Mouse (Mus musculus) lung, adult 2 months (tissue): ENCODE data around the gene Cyb561. TPM values are rescaled to one million over a fixed set of nuclear protein-coding genes. Genes with fewer than 3 reads are reported as not detected.

Experiments
- DNase-seq: peaks from one replicate; pipeline ENCODE4 v3.0.0; 2022
- H3K4me1 ChIP-seq: fragments of 200-500 bp; 2 replicates; pipeline ENCODE4 v1.6.1; 2011; ENCODE audit warnings: low read length; ENCODE audit not compliant: control insufficient read depth, insufficient read depth
- H3K4me3 ChIP-seq: fragments of 200-500 bp; replicated peaks from 2 replicates; pipeline ENCODE3; 2011; ENCODE audit warnings: low read depth, mild to moderate bottlenecking, control low read depth, low read length; ENCODE audit errors: extremely low read depth
- CTCF ChIP-seq: fragments of 200-500 bp; IDR thresholded peaks from 2 replicates; pipeline ENCODE4 v1.5.1; 2011; ENCODE audit warnings: mild to moderate bottlenecking, low read length, control low read depth; ENCODE audit not compliant: insufficient read depth
- POLR2A ChIP-seq: fragments of 200-500 bp; IDR thresholded peaks from 2 replicates; pipeline ENCODE4 v1.6.1; 2011; ENCODE audit warnings: low read depth, mild to moderate bottlenecking, control low read depth, low read length, borderline replicate concordance; ENCODE audit errors: extremely low read depth
- WGBS: fragments of 180-500 bp; shearing (Covaris S2); methylation state at CpG from one replicate; pipeline ENCODE4 v1.1.7; 2018; 5-methylcytosine and 5-hydroxymethylcytosine counted together
- polyA plus RNA-seq: library from polyadenylated mRNA; depleted of rRNA; stranded (reverse); fragments of >200 nt; gene quantifications from 2 replicates; pipeline ENCODE4 v1.2.3, GENCODE M21; 2012

The Cyb561 gene
- polyA plus RNA-seq, 1 experiment = 102 TPM

GRCm38 (mm10) chr11:105975050-105975449, 21.9 kb upstream of the Cyb561 start:
- 45% methylated on average over 3 of the region's 3 CpGs for WGBS
- peaks cover 22% of the 10 kb centered on the region for H3K4me1 ChIP-seq
- no peak overlapping the region for H3K4me3 ChIP-seq
- DNase-seq = no peak
- TF ChIP-seq POLR2A (no peak), CTCF (no peak)

GRCm38 (mm10) chr11:105974593-105974992, 21.5 kb upstream of the Cyb561 start:
- no peak for DNase-seq
- peaks cover 22% of the 10 kb centered on the region for H3K4me1 ChIP-seq
- no peak overlapping the region for H3K4me3 ChIP-seq
- TF ChIP-seq POLR2A (no peak), CTCF (no peak)
- WGBS = 89% methylated on average over 6 of the region's 6 CpGs

- DNase-seq = peak; percentile 71
- peak overlapping the region; percentile 93 for H3K4me3 ChIP-seq
Measured at GRCm38 (mm10) chr11:105969516-105969915, 16.4 kb upstream of the Cyb561 start.

DNA sequence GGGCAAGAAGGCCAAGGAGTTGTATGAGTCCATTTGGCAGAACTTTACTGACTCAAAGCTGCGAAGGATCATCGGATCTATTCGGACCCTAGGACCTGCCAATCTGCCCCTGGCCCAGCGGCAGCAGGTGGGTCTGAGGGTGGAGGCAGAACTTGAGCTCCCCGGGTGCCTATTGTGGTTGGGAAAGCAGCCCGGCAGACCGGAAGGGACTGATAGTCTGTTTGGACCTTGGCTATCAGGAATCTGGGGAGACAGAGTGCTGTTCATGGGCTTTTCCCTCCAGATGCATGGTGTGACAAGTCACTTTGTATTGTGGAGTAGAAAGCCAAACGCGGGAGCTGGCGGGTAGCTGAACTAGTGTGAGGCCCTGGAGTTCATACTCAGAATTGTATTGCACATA, 15.8 kb upstream of the Cyb561 start:
- peak overlapping the region; percentile 93 for H3K4me3 ChIP-seq
- DNase-seq = no peak

More at GRCm38 (mm10) chr11:105969516-105969915, 16.4 kb upstream of the Cyb561 start:
- 5% methylated on average over 1 of the region's 1 CpGs for WGBS
- TF ChIP-seq POLR2A (no peak), CTCF (peak; percentile 83)
- peaks cover 10% of the 10 kb centered on the region for H3K4me1 ChIP-seq

GRCm38 (mm10) chr11:105967741-105968574, 14.8 kb upstream of the Cyb561 start, which contains the start of gene Ace:
Ace (plus strand) TSS chr11:105967945.
- no peak for TF ChIP-seq CTCF
- peak; percentile 74 for TF ChIP-seq POLR2A
- peak; percentile 38 for DNase-seq
- under 1% methylated on average over 76 of the region's 76 CpGs for WGBS
- peaks cover 6% of the 10 kb centered on the region for H3K4me1 ChIP-seq
- H3K4me3 ChIP-seq = peak within 1 kb of the TSS; percentile 93

More for the DNA sequence above, 15.8 kb upstream of the Cyb561 start:
- 35% methylated on average over 10 of the region's 10 CpGs for WGBS
- H3K4me1 ChIP-seq = peaks cover 7% of the 10 kb centered on the region
- no peak for TF ChIP-seq CTCF
- TF ChIP-seq POLR2A = no peak

DNA sequence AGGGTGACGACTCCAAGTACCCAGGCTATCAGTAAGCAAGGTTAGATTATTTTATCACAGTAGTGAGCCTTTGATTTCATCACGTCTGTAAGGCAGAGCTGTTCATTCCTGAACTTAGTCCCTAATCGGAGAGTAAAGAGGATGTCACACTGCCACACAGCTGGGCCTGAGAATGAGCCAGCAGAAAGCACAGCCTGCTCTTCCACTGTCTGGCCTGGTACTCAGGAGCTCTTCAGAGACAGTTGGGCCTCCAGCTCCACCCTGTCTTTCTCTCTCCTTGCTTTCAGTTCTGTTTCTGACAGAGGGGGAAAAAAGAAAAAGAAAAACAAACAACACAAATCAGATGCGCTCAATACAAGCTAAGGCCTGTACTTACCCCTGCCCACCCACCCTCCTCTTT, 13.2 kb upstream of the Cyb561 start:
- TF ChIP-seq POLR2A (no peak), CTCF (no peak)
- no peak for DNase-seq
- Histone ChIP-seq H3K4me3 (no peak overlapping the region), H3K4me1 (peaks cover 3% of the 10 kb centered on the region)
- WGBS = 70% methylated on average over 4 of the region's 4 CpGs

DNA sequence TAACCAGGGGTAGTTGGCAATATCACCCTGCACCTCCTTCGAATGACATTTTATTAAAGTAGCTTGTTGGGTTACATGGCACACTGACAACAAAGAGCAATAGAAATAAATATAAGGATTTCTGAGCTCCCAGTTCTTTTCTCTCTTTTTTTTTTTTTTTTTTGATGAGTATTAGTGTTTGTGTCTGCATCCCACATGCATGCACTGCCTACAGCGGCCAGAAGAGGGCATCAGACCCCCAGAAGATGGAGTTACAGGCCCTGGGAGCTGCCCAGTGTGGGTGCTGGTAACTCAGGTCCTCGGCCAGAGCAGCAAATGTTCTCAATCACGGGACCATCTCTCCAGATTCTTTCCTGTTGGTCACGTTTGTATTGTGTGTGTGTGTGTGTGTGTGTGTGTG, 11.6 kb upstream of the Cyb561 start:
- Histone ChIP-seq H3K4me1 (peaks cover 7% of the 10 kb centered on the region), H3K4me3 (no peak overlapping the region)
- TF ChIP-seq POLR2A (no peak), CTCF (peak; percentile 7; the same call in 1 of the 2 replicates)
- no peak for DNase-seq
- WGBS = 59% methylated on average over 5 of the region's 5 CpGs

DNA sequence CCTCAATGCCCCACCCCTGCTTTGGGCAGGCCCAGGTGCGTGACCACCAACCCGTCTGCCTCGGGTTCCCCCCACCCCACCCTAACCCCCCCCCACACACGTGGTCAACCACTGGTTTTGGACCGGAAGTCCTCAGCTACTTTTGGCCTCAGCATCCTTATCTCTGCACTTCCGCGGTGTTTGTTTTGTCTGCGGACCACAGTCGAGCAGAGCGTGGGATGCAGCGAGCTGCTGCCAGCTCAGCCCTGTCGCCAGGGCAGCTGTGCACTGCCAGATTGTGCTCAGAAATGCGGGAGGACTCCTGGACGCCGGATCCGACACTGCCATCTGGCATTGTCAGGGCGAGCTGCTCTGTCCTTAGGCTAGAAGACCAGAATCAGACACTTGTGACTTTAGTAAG, 6.2 kb upstream of the Cyb561 start:
- 2% methylated on average over 17 of the region's 17 CpGs for WGBS
- TF ChIP-seq POLR2A = peak; percentile 52; the same call in 1 of the 2 replicates
- no peak for TF ChIP-seq CTCF
- no peak for DNase-seq
- Histone ChIP-seq H3K4me3 (no peak overlapping the region), H3K4me1 (peaks cover 11% of the 10 kb centered on the region)

- Histone ChIP-seq H3K4me3 (no peak overlapping the region), H3K4me1 (peaks cover 12% of the 10 kb centered on the region)
- TF ChIP-seq POLR2A (no peak), CTCF (no peak)
- WGBS = 17% methylated on average over 1 of the region's 1 CpGs
- no peak for DNase-seq
Measured at GRCm38 (mm10) chr11:105958566-105958965, 5.4 kb upstream of the Cyb561 start.

DNA sequence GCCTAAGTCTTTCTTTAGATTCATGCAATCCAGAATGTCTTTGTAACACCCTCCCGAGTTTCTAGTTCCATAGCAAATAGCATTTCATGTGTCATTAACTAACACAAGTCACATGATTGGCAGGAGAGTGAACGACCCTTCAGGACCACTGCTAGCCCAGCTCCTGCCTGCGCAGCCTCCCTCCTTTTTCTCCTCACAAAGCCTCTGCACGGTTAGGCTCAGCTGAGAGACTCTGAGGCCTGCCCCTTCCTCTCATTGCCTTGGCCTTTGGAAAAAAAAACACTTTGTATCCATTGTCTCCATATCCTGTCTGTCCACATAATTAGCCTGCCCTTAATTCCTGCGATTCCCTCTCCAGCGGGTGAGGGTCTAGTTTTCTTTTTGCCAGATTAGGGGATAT, 4.4 kb upstream of the Cyb561 start:
- TF ChIP-seq CTCF (no peak), POLR2A (peak; percentile 63; the same call in 1 of the 2 replicates)
- whole genome bisulfite sequencing = 47% methylated on average over 6 of the region's 6 CpGs
- DNase-seq = no peak
- Histone ChIP-seq H3K4me1 (peaks cover 19% of the 10 kb centered on the region), H3K4me3 (no peak overlapping the region)
